Mouse (Mus musculus) lung, postnatal 0 days (tissue): Measurements from ENCODE around the gene Cep295nl.

Source experiments
- CTCF ChIP-seq: IDR thresholded peaks from 2 replicates; pipeline ENCODE4 v1.5.1; 2016; ENCODE audit warnings: antibody characterized with exemption, mild to moderate bottlenecking
- EP300 ChIP-seq: IDR thresholded peaks from 2 replicates; pipeline ENCODE4 v1.6.1; 2016; ENCODE audit warnings: antibody characterized with exemption, mild to moderate bottlenecking, control low read depth

- TF ChIP-seq EP300 (no peak), CTCF (no peak)
Observed at GRCm38 (mm10) chr11:118348419-118348818, 6.1 kb upstream of the Cep295nl start.
